Mouse (Mus musculus): ENCODE data around the gene Ptges3l.
"Not testable (repeated sequence)": the region's sequence is repeated elsewhere in the genome, so short reads cannot be mapped to it uniquely, and the experiment has no call there.

Ptges3l gene

GRCm38 (mm10) chr11:101420148-101420547, 5.0 kb downstream of the Ptges3l start:
- no peak for DNase-seq (ENCODE audit: low read depth, low spot score)

- no peak for DNase-seq (ENCODE audit: low read depth, low spot score)
These were observed 5.5 kb downstream of the Ptges3l start for GRCm38 (mm10) chr11:101419610-101420009.

GRCm38 (mm10) chr11:101418991-101419390, 6.1 kb downstream of the Ptges3l start:
- no peak for DNase-seq (ENCODE audit: low read depth, low spot score)

- DNase-seq (ENCODE audit: low read depth, low spot score): peak; percentile 84
These were observed 7.9 kb downstream of the Ptges3l start, which contains the start of gene Aarsd1 for GRCm38 (mm10) chr11:101417101-101417855. TSS of gene Aarsd1 (minus strand) at chr11:101417615.

- DNase-seq (ENCODE audit: low read depth, low spot score): no peak
These were observed 8.6 kb downstream of the Ptges3l start for GRCm38 (mm10) chr11:101416433-101417100.

DNA sequence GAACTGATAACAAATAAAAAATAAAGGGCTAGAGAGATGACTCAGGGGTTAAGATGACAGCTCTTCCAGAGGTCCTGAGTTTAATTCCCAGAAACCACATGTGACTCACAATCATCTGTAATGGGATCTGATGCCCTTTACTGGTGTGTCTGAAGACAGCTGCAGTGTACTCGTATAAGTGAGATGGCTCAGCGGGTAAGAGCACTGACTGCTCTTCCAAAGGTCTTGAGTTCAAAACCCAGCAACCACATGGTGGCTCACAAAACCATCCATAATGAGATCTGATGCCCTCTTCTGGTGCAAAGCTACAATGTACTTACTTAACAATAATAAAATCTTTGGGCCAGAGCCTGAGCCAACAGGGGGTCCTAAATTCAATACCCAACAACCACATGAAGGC, 9.8 kb downstream of the Ptges3l start:
- DNase-seq (ENCODE audit: low read depth, low spot score): no peak

GRCm38 (mm10) chr11:101395110-101395509, 30.0 kb downstream of the Ptges3l start:
- peak; percentile 68 for DNase-seq (ENCODE audit: low read depth, low spot score)

DNA sequence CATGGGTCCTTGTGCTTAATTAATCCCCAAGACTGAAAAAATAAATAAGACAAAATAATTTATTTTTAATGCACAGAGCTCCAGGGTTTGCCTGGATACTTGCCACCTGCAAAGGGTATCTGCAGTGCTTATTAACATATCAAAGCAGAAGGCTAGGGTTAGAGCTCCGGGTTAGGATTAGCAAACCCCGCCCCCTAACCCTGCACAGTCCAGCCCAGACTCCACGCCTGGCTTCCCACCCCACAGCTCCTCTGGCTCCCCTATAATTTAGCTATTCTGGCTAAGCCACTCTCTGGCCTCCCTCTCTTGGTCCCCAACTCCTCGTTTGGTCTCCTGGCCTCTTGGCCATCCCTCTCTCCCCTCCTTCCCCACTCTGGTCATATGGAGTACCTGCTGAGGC, 43.3 kb downstream of the Ptges3l start:
- no peak for DNase-seq (ENCODE audit: low read depth, low spot score)

DNA sequence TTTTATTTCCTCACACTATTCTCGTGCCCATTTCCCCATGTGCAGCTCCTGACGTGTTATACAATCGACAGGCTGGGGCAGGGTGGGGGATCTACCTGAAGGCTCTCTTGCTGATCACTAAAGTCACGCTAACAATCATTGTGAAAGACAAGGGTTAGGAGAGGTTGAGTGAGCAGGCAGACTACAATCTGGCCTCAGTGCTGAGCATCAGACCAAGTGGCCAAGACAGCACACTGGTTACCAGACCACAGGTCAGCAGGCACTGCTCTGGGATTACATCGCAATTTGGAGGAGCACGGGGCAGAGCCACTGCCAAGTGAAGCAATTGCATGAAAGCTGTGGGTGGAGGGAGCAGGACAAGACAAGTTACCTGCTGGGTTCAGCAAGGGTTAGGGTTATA, 46.2 kb downstream of the Ptges3l start:
- DNase-seq (ENCODE audit: low read depth, low spot score): no peak

GRCm38 (mm10) chr11:101378196-101378595, 46.9 kb downstream of the Ptges3l start:
- DNase-seq (ENCODE audit: low read depth, low spot score): not testable (repeated sequence)

GRCm38 (mm10) chr11:101374421-101374938, 50.7 kb downstream of the Ptges3l start:
- DNase-seq (ENCODE audit: low read depth, low spot score): no peak

GRCm38 (mm10) chr11:101370141-101370540, 55.0 kb downstream of the Ptges3l start:
- no peak for DNase-seq (ENCODE audit: low read depth, low spot score)

All from forelimb bud, embryonic 11.5 days (tissue).